Mouse (Mus musculus) frontal cortex, adult 2 months (tissue): ENCODE results near the gene Map3k13. TPM values are rescaled to one million over a fixed set of nuclear protein-coding genes. Genes with fewer than 3 reads are reported as not detected.
"Not testable (repeated sequence)": the region's sequence is repeated elsewhere in the genome, so short reads cannot be mapped to it uniquely, and the experiment has no call there.

Experiments used
- DNase-seq, 2 experiments: peaks; one replicate each; pipeline ENCODE4 v3.0.0; 2022; ENCODE audit warnings: low spot score in 1 of 2; ENCODE audit errors: extremely low spot score in 1 of 2
- polyA plus RNA-seq: library from polyadenylated mRNA; depleted of rRNA; stranded (reverse); fragments of >200 nt; gene quantifications from 2 replicates; pipeline ENCODE4 v1.2.3, GENCODE M21; 2012

Gene Map3k13
- polyA plus RNA-seq, 1 experiment: 7.8 TPM

GRCm38 (mm10) chr16:21887601-21888000 lies 93.5 kb downstream of the Map3k13 start:
- DNase-seq: no peak

DNA sequence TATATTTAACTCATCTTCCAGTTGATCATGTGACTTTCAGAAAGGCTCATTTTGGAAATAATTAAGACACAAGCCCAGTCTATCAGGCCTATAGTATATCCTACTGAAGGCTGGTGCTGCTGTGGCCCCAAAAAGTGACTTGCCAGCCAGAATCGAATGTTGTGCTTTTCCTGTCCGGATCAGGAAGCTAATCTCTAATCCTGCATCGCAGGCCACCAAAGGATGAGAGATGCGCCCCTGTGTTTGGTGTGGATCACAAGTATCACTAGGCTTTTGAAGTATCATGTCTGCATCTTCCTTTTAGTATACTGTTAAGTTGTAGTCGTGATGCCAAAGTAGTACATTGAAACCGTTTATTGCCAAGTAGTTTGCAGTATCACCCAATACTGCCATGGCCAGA lies 99.7 kb downstream of the Map3k13 start:
- no peak for DNase-seq

DNA sequence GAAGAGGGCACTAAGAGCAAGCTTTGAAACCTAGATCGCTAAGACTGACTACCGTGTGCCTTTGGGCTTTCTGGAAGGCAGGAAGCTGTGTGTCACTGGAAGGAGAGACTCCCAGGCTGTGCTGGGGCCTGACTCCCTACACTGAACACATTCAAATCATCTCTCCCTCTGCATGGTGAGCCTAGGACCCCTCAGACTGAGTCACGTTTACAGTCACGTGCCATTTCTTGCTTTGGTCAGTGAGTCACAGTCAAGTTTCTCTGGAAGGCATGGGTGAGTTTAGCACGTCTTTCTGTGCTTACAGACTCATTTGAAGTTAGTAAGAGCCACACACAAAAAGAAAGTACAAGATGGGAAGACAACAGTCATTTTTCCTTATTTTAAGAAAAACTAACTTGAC lies 107.1 kb downstream of the Map3k13 start:
- no peak for DNase-seq

DNA sequence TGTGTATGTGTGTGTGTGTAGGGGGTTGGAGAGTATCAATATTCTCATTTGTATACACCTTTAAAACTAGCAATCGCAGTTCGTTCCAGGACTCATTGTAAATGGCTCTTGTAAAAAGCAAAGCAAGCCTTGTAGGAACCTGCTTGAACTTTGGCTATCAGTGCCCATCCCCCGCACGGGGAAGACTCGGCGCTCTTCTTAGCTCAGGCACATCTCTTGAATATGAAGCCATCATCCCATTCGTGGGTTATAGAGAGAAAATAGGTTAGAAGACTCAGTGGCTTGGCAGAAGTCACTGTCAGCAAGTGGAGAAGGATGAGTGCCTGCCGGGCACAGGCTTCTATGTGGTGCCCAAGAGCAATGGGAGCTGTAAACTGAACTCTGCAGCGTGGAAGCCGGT lies 110.5 kb downstream of the Map3k13 start:
- DNase-seq: no peak

GRCm38 (mm10) chr16:21905996-21906395 lies 111.8 kb downstream of the Map3k13 start:
- DNase-seq: no peak

GRCm38 (mm10) chr16:21906902-21907301 lies 112.8 kb downstream of the Map3k13 start:
- DNase-seq: no peak

- not testable (repeated sequence) for DNase-seq
Observed at GRCm38 (mm10) chr16:21908906-21909305, 114.8 kb downstream of the Map3k13 start.

DNA sequence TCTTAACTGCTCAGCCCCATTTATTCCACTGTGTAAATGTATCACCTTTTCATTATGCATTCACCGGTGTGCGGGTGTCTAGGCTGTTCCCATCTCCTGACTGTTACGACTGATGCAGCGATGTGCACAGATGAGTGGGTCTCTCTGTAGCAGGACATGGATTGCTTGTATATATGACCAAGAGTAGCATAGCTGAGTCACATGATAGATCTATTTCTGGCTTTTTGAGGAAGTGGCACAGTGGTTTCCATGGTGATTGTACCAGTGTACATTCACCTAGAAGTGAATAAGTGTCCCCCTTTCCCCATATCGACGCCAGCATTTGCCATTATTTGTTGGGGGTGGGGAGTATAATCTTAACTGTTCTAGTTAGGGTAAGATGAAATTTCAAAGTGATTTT lies 119.2 kb downstream of the Map3k13 start:
- DNase-seq: no peak

DNA sequence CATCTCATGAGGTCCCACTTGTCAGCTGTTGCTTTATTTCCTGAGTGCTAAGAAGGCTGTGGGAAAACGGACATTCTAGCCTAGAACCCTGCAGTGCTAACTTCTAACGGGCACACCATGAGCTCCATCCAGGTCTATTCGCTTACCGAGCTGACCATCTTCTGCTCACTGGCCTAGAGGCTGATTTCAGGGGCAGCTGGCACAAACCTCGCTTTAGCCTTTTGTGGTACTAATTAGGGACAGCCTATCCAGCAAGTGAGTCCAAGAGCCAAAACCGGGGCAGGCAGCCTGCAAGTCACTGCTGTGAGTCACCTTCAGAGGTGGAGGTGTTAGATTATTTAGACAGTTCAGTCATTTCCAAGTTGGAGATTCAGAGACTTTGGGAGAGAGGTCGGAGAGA lies 122.5 kb downstream of the Map3k13 start:
- DNase-seq: no peak

GRCm38 (mm10) chr16:21928471-21928870 lies 134.3 kb downstream of the Map3k13 start:
- no peak for DNase-seq

- peak; percentile 75 to 93 for DNase-seq
Observed at GRCm38 (mm10) chr16:21946761-21947715, 152.9 kb downstream of the Map3k13 start, which contains the start of gene Tmem41a. Gene Tmem41a (minus strand): TSS chr16:21947552.

GRCm38 (mm10) chr16:21955591-21955990 lies 161.4 kb downstream of the Map3k13 start:
- DNase-seq: no peak

GRCm38 (mm10) chr16:21965576-21965975 lies 171.4 kb downstream of the Map3k13 start:
- no peak for DNase-seq

DNA sequence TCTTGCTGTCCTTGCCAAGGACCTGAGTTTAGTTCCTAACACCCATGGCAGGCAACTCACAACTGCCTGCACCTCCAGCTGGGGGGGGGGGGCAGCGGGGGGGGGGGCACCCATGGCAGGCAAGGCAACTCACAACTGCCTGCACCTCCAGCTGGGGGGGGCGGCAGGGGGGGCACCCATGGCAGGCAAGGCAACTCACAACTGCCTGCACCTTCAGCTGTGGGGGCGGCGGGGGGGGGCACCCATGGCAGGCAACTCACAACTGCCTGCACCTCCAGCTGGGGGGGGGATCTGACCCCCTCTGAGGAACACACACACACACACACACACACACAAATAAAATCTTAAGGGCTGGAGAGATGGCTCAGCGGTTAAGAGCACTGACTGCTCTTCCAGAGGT lies 175.7 kb downstream of the Map3k13 start:
- DNase-seq: no peak

DNA sequence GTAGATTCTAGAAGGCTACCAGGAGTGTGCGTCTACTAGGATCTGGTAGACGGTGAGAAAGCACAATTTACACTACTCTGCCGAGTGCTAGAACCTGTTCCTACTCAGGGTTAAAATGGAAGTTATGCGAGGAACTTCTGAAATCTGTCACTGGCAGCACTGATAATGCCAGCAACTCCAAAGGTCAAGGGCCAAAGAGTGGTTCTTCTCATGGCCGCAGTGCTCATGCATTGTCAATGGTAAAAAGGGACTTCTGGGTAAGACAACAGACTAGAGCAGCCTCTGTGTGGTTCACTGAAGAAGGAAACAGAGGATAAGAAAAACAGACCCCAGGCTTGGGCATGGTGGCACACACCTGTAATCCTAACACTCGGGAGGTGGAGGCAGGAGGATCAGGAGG lies 176.4 kb downstream of the Map3k13 start:
- DNase-seq: no peak

DNA sequence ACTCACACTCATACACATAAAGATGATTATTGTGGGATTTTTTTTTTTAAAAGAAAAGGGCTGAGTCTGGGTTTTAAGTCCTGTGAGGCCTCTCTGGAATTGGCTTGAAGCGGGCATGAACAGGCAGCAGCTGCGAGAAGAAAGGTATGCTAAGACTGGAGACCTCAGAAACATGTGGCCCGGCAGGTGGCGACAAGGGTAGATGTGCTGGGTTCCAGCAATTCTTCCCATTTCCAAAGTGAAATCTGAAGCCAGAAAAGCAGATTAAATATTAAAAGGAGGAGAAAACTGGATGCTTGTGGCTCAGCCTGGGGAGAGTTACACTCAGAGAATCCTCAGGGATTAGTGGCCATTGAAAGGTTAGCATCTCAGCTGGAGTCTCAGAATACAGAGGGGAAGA lies 177.3 kb downstream of the Map3k13 start:
- DNase-seq: no peak

GRCm38 (mm10) chr16:21976203-21976602 lies 182.1 kb downstream of the Map3k13 start:
- DNase-seq: peak in 1 of 2 experiments; percentile 17

DNA sequence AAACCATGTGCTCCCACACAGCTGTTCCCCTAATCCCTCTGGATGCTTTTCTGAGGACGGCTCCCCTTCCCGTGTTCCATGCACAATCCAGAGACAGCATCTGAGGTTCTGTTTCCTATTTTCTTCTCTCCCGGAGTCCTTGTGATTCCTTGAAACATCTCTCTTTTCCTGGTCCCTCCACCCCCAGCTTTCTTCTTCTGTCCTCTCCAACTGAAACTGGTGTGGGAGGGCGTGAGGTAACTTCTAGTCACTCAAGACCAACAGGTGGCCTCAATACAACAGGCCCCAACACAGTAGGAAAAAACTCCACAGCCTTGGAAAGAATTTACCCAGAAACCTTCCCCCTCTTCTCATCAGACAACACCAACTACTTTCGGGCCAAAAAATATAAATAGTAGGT lies 183.2 kb downstream of the Map3k13 start:
- peak in 1 of 2 experiments; percentile 32 for DNase-seq
